Mouse (Mus musculus) heart, embryonic 14.5 days (tissue): ENCODE data around the gene Rab7. TPM values are rescaled to one million over a fixed set of nuclear protein-coding genes. Genes with fewer than 3 reads are reported as not detected.
A peak's percentile ranks its signal among the peaks of the same experiment; 100 is the strongest.

Source experiments
- ATAC-seq: fragments of 200-750 bp; cut with Nextera tagmentation; 2 replicates; pipeline ENCODE4 v1.8.0; 2017; ENCODE audit warnings: low read depth, moderate TSS enrichment; ENCODE audit not compliant: insufficient number of reproducible peaks, insufficient read depth, low FRiP score
- H3K27ac ChIP-seq, 2 experiments: fragments of 200-500 bp in 1 of 2; fragments of 300-500 bp in 1 of 2; sonication (generic) in 1 of 2; replicated peaks in 1 of 2; 2 replicates each; pipeline ENCODE4 v1.5.1; 2012 to 2014; ENCODE audit warnings: low read depth in 2 of 2, low read length in 2 of 2, control low read depth in 1 of 2, mild to moderate bottlenecking in 1 of 2, mixed read lengths in 1 of 2; ENCODE audit not compliant: control insufficient read depth in 1 of 2, insufficient read depth in 1 of 2
- H3K27me3 ChIP-seq: fragments of 300-500 bp; sonication (generic); 2 replicates; pipeline ENCODE4 v1.6.1; 2014; ENCODE audit warnings: mild to moderate bottlenecking, low read length, control low read depth; ENCODE audit not compliant: control insufficient read depth, insufficient read depth
- H3K36me3 ChIP-seq: fragments of 300-500 bp; sonication (generic); 2 replicates; pipeline ENCODE4 v1.6.1; 2014; ENCODE audit warnings: mild to moderate bottlenecking, control low read depth, low read length, mixed read lengths; ENCODE audit not compliant: control insufficient read depth, insufficient read depth
- H3K4me1 ChIP-seq, 2 experiments: fragments of 200-500 bp in 1 of 2; fragments of 300-500 bp in 1 of 2; sonication (generic) in 1 of 2; 2 replicates each; pipeline ENCODE4 v1.6.1; 2012 to 2014; ENCODE audit warnings: low read length in 2 of 2, control low read depth in 1 of 2, mixed read lengths in 1 of 2; ENCODE audit not compliant: control insufficient read depth in 2 of 2, insufficient read depth in 2 of 2
- H3K4me2 ChIP-seq: fragments of 300-500 bp; sonication (generic); 2 replicates; pipeline ENCODE4 v1.6.1; 2014; ENCODE audit warnings: mild to moderate bottlenecking, low read length
- H3K4me3 ChIP-seq, 2 experiments: fragments of 200-500 bp in 1 of 2; fragments of 300-500 bp in 1 of 2; sonication (generic) in 1 of 2; 2 replicates each; pipeline ENCODE4 v1.5.1; 2012 to 2014; ENCODE audit warnings: low read length in 2 of 2, mild to moderate bottlenecking in 2 of 2, control low read depth in 1 of 2, low read depth in 1 of 2, moderate library complexity in 1 of 2; ENCODE audit not compliant: control insufficient read depth in 1 of 2, insufficient read depth in 1 of 2
- H3K9ac ChIP-seq: fragments of 300-500 bp; sonication (generic); 2 replicates; pipeline ENCODE4 v1.6.1; 2014; ENCODE audit warnings: mild to moderate bottlenecking, low read length
- H3K9me3 ChIP-seq: fragments of 300-500 bp; sonication (generic); 2 replicates; pipeline ENCODE4 v1.6.1; 2016; ENCODE audit warnings: low read length, control low read depth; ENCODE audit not compliant: control insufficient read depth
- WGBS: fragments of 180-500 bp; shearing (Covaris S2); extraction: QIAGEN DNeasy Blood & Tissue Kit; methylation state at CpG from one replicate; pipeline ENCODE4 v1.1.7; 2014; 5-methylcytosine and 5-hydroxymethylcytosine counted together
- polyA plus RNA-seq: library from polyadenylated mRNA; unstranded; fragments of >200 nt; fragmentation: Nextera tagmentation; extraction: Ambion mirVana; gene quantifications from 2 replicates; pipeline ENCODE4 v1.2.1, GENCODE M21; 2014

The Rab7 gene
- polyA plus RNA-seq, 1 experiment from 2014 or later, result 234 TPM

- Histone ChIP-seq H3K4me1 (peaks cover 0 to 2% of the 10 kb centered on the region in 2 experiments; a peak in 1 of 4 replicates), H3K9me3 (no peaks in the 10 kb centered on the region), H3K27me3 (no peaks in the 10 kb centered on the region), H3K27ac (no peak overlapping the region), H3K36me3 (no peaks in the 10 kb centered on the region), H3K4me3 (no peak overlapping the region), H3K4me2 (no peak overlapping the region), H3K9ac (no peak overlapping the region)
- WGBS, result 63% methylated on average over 9 of the region's 9 CpGs
- no peak for ATAC-seq
Observed at GRCm38 (mm10) chr6:88054081-88054835, 9.2 kb upstream of the Rab7 start.

GRCm38 (mm10) chr6:88053228-88054080 is 8.4 kb upstream of the Rab7 start:
- H3K9me3 ChIP-seq, result no peaks in the 10 kb centered on the region
- H3K4me1 ChIP-seq, result peaks cover 0 to 2% of the 10 kb centered on the region in 2 experiments; a peak in 1 of 4 replicates
- H3K36me3 ChIP-seq, result no peaks in the 10 kb centered on the region
- H3K4me2 ChIP-seq, result no peak overlapping the region
- WGBS, result 33% methylated on average over 11 of the region's 11 CpGs
- ATAC-seq, result no peak
- no peaks in the 10 kb centered on the region for H3K27me3 ChIP-seq
- H3K9ac ChIP-seq, result no peak overlapping the region
- H3K4me3 ChIP-seq, result no peak overlapping the region
- H3K27ac ChIP-seq, result no peak overlapping the region

- ATAC-seq, result no peak
- Histone ChIP-seq H3K27ac (no peak overlapping the region), H3K4me2 (no peak overlapping the region), H3K9ac (no peak overlapping the region), H3K4me3 (no peak overlapping the region), H3K36me3 (no peaks in the 10 kb centered on the region), H3K9me3 (no peaks in the 10 kb centered on the region), H3K4me1 (peaks cover 0 to 2% of the 10 kb centered on the region in 2 experiments; a peak in 1 of 4 replicates), H3K27me3 (no peaks in the 10 kb centered on the region)
- WGBS, result 89% methylated on average over 5 of the region's 5 CpGs
Observed at GRCm38 (mm10) chr6:88051206-88051605, 6.1 kb upstream of the Rab7 start.

- H3K4me1 ChIP-seq, result peaks cover 2 to 4% of the 10 kb centered on the region in 2 experiments; a peak in 3 of 4 replicates
- no peak for ATAC-seq
- no peak overlapping the region for H3K9ac ChIP-seq
- H3K4me2 ChIP-seq, result no peak overlapping the region
- H3K36me3 ChIP-seq, result no peaks in the 10 kb centered on the region
- no peak overlapping the region for H3K4me3 ChIP-seq
- 67% methylated on average over 6 of the region's 6 CpGs for WGBS
- no peaks in the 10 kb centered on the region for H3K9me3 ChIP-seq
- H3K27ac ChIP-seq, result no peak overlapping the region
- H3K27me3 ChIP-seq, result no peaks in the 10 kb centered on the region
Observed at GRCm38 (mm10) chr6:88049008-88049407, 3.9 kb upstream of the Rab7 start.

GRCm38 (mm10) chr6:88047853-88048252 is 2.8 kb upstream of the Rab7 start:
- Histone ChIP-seq H3K4me1 (peaks cover 5 to 16% of the 10 kb centered on the region in 2 experiments), H3K4me2 (no peak overlapping the region), H3K4me3 (no peak overlapping the region), H3K27ac (no peak overlapping the region), H3K9ac (no peak overlapping the region), H3K9me3 (no peaks in the 10 kb centered on the region), H3K27me3 (no peaks in the 10 kb centered on the region), H3K36me3 (no peaks in the 10 kb centered on the region)
- ATAC-seq, result no peak
- 56% methylated on average over 5 of the region's 5 CpGs for WGBS

GRCm38 (mm10) chr6:88045406-88045766 is 316 bp upstream of the Rab7 start:
- H3K27ac ChIP-seq, result no peak overlapping the region
- 31% methylated on average over 3 of the region's 3 CpGs for whole genome bisulfite sequencing
- peaks cover 14 to 35% of the 10 kb centered on the region in 2 experiments for H3K4me1 ChIP-seq
- no peaks in the 10 kb centered on the region for H3K9me3 ChIP-seq
- H3K4me2 ChIP-seq, result peak overlapping the region; percentile 46
- no peak for ATAC-seq
- peak overlapping the region; percentile 17 to 92; a peak in 3 of 4 replicates for H3K4me3 ChIP-seq
- no peaks in the 10 kb centered on the region for H3K36me3 ChIP-seq
- H3K27me3 ChIP-seq, result no peaks in the 10 kb centered on the region
- H3K9ac ChIP-seq, result no peak overlapping the region

- Histone ChIP-seq H3K4me1 (peaks cover 14 to 35% of the 10 kb centered on the region in 2 experiments), H3K4me2 (peak overlapping the region; percentile 80), H3K9me3 (no peaks in the 10 kb centered on the region), H3K27ac (peak overlapping the region; percentile 79 to 91), H3K9ac (peak overlapping the region; percentile 98), H3K36me3 (peaks cover 8% of the 10 kb centered on the region), H3K27me3 (no peaks in the 10 kb centered on the region), H3K4me3 (peak overlapping the region; percentile 80 to 92)
- ATAC-seq, result no peak
- WGBS, result 2% methylated on average over 3 of the region's 3 CpGs
Observed at GRCm38 (mm10) chr6:88044234-88044576, 865 bp downstream of the Rab7 start.
